Mouse (Mus musculus): Measurements from ENCODE around the gene Rassf9. TPM values are rescaled to one million over a fixed set of nuclear protein-coding genes. Genes with fewer than 3 reads are reported as not detected.

The Rassf9 gene
- 1.2 and 2.7 TPM in 2 replicates for polyA plus RNA-seq (2014; fragmentation: Nextera tagmentation; extraction: Ambion mirVana)

DNA sequence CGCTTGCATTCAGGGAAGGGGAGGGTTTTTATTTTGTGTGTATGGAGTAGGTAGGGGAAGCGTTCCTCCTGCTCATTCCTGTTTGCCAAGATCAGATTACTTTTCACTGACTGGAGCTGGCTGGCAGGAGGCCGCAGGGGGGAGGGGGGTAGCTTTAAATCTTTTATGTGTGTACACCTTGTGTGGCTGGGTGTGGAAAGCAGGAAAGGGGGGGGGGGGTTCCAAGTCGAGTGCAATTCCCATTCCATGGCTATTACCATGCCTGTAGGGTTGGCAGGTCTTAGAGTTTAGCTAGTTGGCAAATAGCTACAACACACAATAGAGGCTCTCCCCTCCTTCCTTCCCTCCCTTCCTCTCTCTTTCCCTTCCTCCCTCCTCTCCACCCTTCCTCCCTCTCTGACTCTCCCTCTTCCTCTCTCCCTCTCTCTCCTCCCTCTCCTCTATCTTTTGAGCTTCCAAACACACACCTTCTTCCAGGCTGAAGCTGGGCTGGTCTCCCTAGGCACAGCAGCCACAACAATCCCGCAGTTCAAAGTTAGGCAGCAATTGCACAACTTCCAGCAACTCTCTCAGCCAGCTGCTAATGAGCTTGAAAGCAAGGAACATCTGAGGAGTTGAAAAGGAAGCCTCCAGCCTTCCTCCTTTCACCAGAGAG is at the start of gene Rassf9:
Rassf9 (plus strand) TSS at position 416 of the 655 bp plus-strand sequence.
- no peaks in the 10 kb centered on the region for H3K9me3 ChIP-seq (ENCODE audit: control insufficient read depth, low read length)
- no peak within 1 kb of the TSS for H3K9ac ChIP-seq (replicated peaks; ENCODE audit: low read depth, low read length)
- H3K36me3 ChIP-seq (ENCODE audit: control insufficient read depth, insufficient read depth, low read length), result no peaks in the 10 kb centered on the region
- H3K27me3 ChIP-seq (ENCODE audit: control insufficient read depth, insufficient read depth, low read length), result no peaks in the 10 kb centered on the region
- ATAC-seq (ENCODE audit: low read depth), result no peak
- no peak within 1 kb of the TSS for H3K27ac ChIP-seq (ENCODE audit: low read depth, low read length)
- WGBS, result 28% methylated on average over 5 of the region's 5 CpGs
- H3K4me3 ChIP-seq (ENCODE audit: low read depth, low read length), result no peak within 1 kb of the TSS
- no peak within 1 kb of the TSS for H3K4me2 ChIP-seq (ENCODE audit: low read depth, low read length)
- no peaks in the 10 kb centered on the region for H3K4me1 ChIP-seq (ENCODE audit: control insufficient read depth, insufficient read depth, low read length)

DNA sequence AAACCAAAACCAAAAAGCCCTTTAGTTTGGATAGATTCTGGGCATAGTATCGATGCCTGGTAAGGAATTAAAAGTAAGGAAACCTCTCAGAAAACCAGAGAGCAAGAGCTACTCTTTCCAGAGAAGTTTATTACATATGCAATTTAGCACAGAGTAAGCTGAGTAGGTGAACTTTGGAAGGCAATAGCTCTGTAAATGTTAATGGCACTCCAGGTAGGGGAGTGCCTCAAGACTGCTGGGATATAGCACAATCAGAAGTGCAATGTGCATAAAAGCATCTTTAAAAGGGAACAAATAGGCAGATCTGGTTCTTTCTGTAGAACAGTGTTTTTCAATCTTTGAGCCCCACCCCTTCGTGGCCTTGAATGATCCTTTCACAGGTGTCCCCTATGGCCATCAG is 42.6 kb upstream of the Rassf9 start:
- H3K9me3 ChIP-seq (ENCODE audit: control insufficient read depth, low read length), result no peaks in the 10 kb centered on the region
- WGBS, result 81% methylated on average over 2 of the region's 2 CpGs
- H3K27me3 ChIP-seq (ENCODE audit: control insufficient read depth, insufficient read depth, low read length), result no peaks in the 10 kb centered on the region
- no peak overlapping the region for H3K27ac ChIP-seq (ENCODE audit: low read depth, low read length)
- H3K4me3 ChIP-seq (ENCODE audit: low read depth, low read length), result no peak overlapping the region
- ATAC-seq (ENCODE audit: low read depth), result no peak
- H3K36me3 ChIP-seq (ENCODE audit: control insufficient read depth, insufficient read depth, low read length), result no peaks in the 10 kb centered on the region
- H3K9ac ChIP-seq (replicated peaks; ENCODE audit: low read depth, low read length), result no peak overlapping the region
- no peak overlapping the region for H3K4me2 ChIP-seq (ENCODE audit: low read depth, low read length)
- no peaks in the 10 kb centered on the region for H3K4me1 ChIP-seq (ENCODE audit: control insufficient read depth, insufficient read depth, low read length)

DNA sequence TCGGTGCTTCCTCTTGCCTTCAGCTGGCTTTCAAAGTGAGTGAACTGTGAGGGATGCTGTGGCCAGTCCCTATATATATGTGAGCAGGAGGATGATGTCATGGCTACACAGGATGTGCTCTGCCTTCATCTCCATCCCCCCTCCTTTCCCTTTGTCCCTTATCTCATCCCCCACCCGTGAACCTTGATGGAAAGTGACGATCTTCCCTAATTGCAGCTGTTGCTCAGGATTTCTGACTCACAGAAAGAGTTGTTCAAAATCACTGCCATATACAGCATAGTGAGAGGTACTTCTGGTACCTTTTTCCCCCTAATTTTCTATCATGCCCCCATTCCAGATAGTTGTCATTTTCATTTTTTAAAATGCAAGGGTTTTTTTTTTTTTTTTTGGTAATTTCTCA is 21.6 kb upstream of the Rassf9 start, which contains the start of gene Nts:
Nts (minus strand) TSS at position 101 of the 400 bp plus-strand sequence.
- WGBS, result 26% methylated on average over 3 of the region's 3 CpGs
- Histone ChIP-seq H3K4me1 (ENCODE audit: control insufficient read depth, insufficient read depth, low read length) (no peaks in the 10 kb centered on the region), H3K27me3 (ENCODE audit: control insufficient read depth, insufficient read depth, low read length) (no peaks in the 10 kb centered on the region), H3K9me3 (ENCODE audit: control insufficient read depth, low read length) (no peaks in the 10 kb centered on the region), H3K4me2 (ENCODE audit: low read depth, low read length) (no peak within 1 kb of the TSS), H3K36me3 (ENCODE audit: control insufficient read depth, insufficient read depth, low read length) (no peaks in the 10 kb centered on the region), H3K9ac (replicated peaks; ENCODE audit: low read depth, low read length) (no peak within 1 kb of the TSS), H3K27ac (ENCODE audit: low read depth, low read length) (no peak within 1 kb of the TSS), H3K4me3 (ENCODE audit: low read depth, low read length) (no peak within 1 kb of the TSS)
- ATAC-seq (ENCODE audit: low read depth), result no peak

DNA sequence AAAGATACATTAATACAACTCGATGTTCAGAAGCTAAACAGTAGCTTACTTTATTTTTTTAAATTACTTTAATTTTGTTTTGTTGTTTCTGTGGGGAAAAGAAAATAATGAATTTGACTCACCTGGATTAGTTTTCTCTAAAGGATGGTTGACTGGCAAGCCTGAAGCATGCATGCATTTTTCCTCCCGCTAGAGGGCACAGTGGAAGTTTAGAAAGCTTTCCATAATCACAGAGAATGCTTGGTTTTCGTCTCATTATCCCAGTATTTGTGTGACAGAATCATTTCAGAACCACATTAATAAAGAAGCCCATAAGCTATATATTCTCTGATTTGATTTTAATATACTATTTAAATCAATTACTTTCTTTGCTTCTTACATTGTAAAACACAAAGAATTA is 20.2 kb upstream of the Rassf9 start:
- WGBS, result 16% methylated on average over 3 of the region's 3 CpGs
- peak; percentile 65; the same call in 1 of the 2 replicates for ATAC-seq (ENCODE audit: low read depth)
- H3K27ac ChIP-seq (ENCODE audit: low read depth, low read length), result no peak overlapping the region
- H3K4me1 ChIP-seq (ENCODE audit: control insufficient read depth, insufficient read depth, low read length), result no peaks in the 10 kb centered on the region
- H3K36me3 ChIP-seq (ENCODE audit: control insufficient read depth, insufficient read depth, low read length), result no peaks in the 10 kb centered on the region
- H3K4me3 ChIP-seq (ENCODE audit: low read depth, low read length), result no peak overlapping the region
- H3K9ac ChIP-seq (replicated peaks; ENCODE audit: low read depth, low read length), result no peak overlapping the region
- no peaks in the 10 kb centered on the region for H3K27me3 ChIP-seq (ENCODE audit: control insufficient read depth, insufficient read depth, low read length)
- H3K9me3 ChIP-seq (ENCODE audit: control insufficient read depth, low read length), result no peaks in the 10 kb centered on the region
- H3K4me2 ChIP-seq (ENCODE audit: low read depth, low read length), result no peak overlapping the region

DNA sequence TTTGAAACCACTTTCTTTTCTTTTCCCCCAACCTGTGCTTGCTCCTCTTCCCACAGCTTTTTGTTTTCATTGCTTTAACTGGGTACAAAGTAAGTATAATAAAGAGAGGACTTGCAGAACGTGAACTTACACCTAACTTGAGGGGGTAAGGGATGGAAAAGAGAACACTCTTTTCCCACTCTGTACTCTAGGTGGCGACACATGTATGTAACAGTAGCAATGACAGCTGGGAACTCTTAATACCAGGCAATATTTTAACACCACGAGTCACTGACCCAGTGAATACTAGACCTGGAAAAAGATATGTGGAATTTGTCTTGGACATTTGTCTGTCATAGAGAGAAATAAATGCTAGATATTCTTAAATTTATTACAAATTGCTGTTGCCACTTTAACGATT is 13.3 kb upstream of the Rassf9 start:
- Histone ChIP-seq H3K4me3 (ENCODE audit: low read depth, low read length) (no peak overlapping the region), H3K27ac (ENCODE audit: low read depth, low read length) (no peak overlapping the region), H3K9me3 (ENCODE audit: control insufficient read depth, low read length) (no peaks in the 10 kb centered on the region), H3K4me2 (ENCODE audit: low read depth, low read length) (no peak overlapping the region), H3K4me1 (ENCODE audit: control insufficient read depth, insufficient read depth, low read length) (no peaks in the 10 kb centered on the region), H3K9ac (replicated peaks; ENCODE audit: low read depth, low read length) (no peak overlapping the region), H3K27me3 (ENCODE audit: control insufficient read depth, insufficient read depth, low read length) (no peaks in the 10 kb centered on the region), H3K36me3 (ENCODE audit: control insufficient read depth, insufficient read depth, low read length) (no peaks in the 10 kb centered on the region)
- no peak for ATAC-seq (ENCODE audit: low read depth)
- 26% methylated on average over 4 of the region's 4 CpGs for WGBS

DNA sequence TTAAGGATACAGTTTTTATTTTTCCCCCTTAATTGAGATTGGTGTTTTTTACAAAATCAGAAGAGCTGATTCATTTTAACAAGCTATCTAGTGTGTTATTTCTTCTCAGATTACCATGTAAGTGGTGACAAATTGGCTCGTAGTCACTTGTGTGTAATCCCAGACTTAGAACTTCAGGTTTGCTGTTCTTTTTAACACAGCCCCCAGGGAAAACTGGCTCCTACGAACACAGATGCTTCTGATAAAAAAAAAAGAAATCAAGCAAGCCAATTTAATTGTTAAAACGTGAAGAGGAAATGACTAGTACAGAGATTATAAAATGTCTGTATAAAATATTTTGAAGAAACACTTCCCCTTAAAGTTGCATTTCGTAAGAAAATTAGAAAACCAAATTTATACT is 4.6 kb upstream of the Rassf9 start:
- H3K9me3 ChIP-seq (ENCODE audit: control insufficient read depth, low read length), result no peaks in the 10 kb centered on the region
- H3K4me1 ChIP-seq (ENCODE audit: control insufficient read depth, insufficient read depth, low read length), result no peaks in the 10 kb centered on the region
- H3K27me3 ChIP-seq (ENCODE audit: control insufficient read depth, insufficient read depth, low read length), result no peaks in the 10 kb centered on the region
- WGBS, result 72% methylated on average over 4 of the region's 4 CpGs
- H3K9ac ChIP-seq (replicated peaks; ENCODE audit: low read depth, low read length), result no peak overlapping the region
- no peak overlapping the region for H3K4me3 ChIP-seq (ENCODE audit: low read depth, low read length)
- H3K36me3 ChIP-seq (ENCODE audit: control insufficient read depth, insufficient read depth, low read length), result no peaks in the 10 kb centered on the region
- no peak for ATAC-seq (ENCODE audit: low read depth)
- no peak overlapping the region for H3K27ac ChIP-seq (ENCODE audit: low read depth, low read length)
- H3K4me2 ChIP-seq (ENCODE audit: low read depth, low read length), result no peak overlapping the region

DNA sequence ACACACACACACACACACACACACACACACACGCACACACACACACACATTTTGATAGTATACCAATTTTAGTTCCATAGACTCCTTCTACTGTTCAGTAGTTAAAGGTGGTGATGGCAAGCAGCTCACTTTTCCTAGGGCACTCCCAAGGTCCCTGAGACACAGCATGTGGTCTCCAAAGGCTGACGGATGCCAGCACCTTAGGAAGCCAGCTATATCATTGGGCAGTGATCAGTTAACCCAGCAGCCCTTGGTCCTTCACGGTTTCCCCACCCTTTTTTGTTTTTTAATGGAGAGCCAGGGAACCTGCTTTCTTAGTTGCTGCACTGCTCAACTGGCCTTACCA is 588 bp upstream of the Rassf9 start:
- H3K4me2 ChIP-seq (ENCODE audit: low read depth, low read length), result no peak overlapping the region
- no peaks in the 10 kb centered on the region for H3K27me3 ChIP-seq (ENCODE audit: control insufficient read depth, insufficient read depth, low read length)
- H3K9ac ChIP-seq (replicated peaks; ENCODE audit: low read depth, low read length), result no peak overlapping the region
- no peaks in the 10 kb centered on the region for H3K4me1 ChIP-seq (ENCODE audit: control insufficient read depth, insufficient read depth, low read length)
- WGBS, result 43% methylated on average over 3 of the region's 3 CpGs
- no peaks in the 10 kb centered on the region for H3K9me3 ChIP-seq (ENCODE audit: control insufficient read depth, low read length)
- no peak for ATAC-seq (ENCODE audit: low read depth)
- H3K4me3 ChIP-seq (ENCODE audit: low read depth, low read length), result no peak overlapping the region
- no peak overlapping the region for H3K27ac ChIP-seq (ENCODE audit: low read depth, low read length)
- no peaks in the 10 kb centered on the region for H3K36me3 ChIP-seq (ENCODE audit: control insufficient read depth, insufficient read depth, low read length)

DNA sequence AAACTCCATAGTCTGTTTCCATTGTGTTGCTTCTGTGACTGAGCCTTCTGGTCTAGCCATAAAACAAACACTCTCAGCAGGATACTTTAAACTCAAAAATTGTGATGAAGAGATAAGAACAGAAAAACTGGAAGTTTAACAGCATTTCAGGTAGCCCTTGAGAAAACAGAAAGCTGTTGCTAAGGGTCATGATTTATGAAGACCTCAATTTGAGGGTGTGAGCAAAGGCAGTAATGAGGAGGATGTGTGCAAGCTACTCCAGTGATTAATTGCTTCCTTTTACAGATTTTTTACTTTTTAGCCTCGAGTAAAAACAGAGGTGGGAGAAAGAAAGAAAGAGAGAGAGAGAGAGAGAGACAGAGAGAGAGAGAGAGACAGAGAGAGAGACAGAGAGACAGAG is 2.1 kb downstream of the Rassf9 start:
- Histone ChIP-seq H3K27me3 (ENCODE audit: control insufficient read depth, insufficient read depth, low read length) (no peaks in the 10 kb centered on the region), H3K9me3 (ENCODE audit: control insufficient read depth, low read length) (no peaks in the 10 kb centered on the region), H3K27ac (ENCODE audit: low read depth, low read length) (no peak overlapping the region), H3K9ac (replicated peaks; ENCODE audit: low read depth, low read length) (no peak overlapping the region), H3K4me1 (ENCODE audit: control insufficient read depth, insufficient read depth, low read length) (no peaks in the 10 kb centered on the region), H3K4me2 (ENCODE audit: low read depth, low read length) (no peak overlapping the region), H3K4me3 (ENCODE audit: low read depth, low read length) (no peak overlapping the region), H3K36me3 (ENCODE audit: control insufficient read depth, insufficient read depth, low read length) (no peaks in the 10 kb centered on the region)
- ATAC-seq (ENCODE audit: low read depth), result no peak
- 34% methylated on average over 1 of the region's 1 CpGs for WGBS

DNA sequence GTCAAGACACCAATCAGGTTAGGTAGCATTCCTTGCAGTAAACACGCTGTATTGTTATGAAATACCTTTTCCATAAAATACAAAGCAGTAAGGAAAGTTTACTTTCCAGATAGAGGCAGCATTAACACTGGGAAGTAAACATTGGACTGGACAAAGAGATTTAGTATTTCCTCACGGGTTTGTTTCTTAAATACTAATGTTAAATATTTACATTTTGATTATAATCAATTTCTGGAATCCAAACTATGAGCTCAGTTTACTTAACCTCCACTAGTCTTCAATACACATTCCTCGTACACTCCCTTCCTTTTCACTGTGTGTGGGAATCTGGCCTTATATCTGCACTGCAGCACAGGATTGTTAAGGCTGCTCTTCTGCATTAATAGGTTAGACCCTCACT is 15.9 kb downstream of the Rassf9 start:
- no peak overlapping the region for H3K4me2 ChIP-seq (ENCODE audit: low read depth, low read length)
- H3K27me3 ChIP-seq (ENCODE audit: control insufficient read depth, insufficient read depth, low read length), result no peaks in the 10 kb centered on the region
- no peaks in the 10 kb centered on the region for H3K9me3 ChIP-seq (ENCODE audit: control insufficient read depth, low read length)
- H3K9ac ChIP-seq (replicated peaks; ENCODE audit: low read depth, low read length), result no peak overlapping the region
- H3K36me3 ChIP-seq (ENCODE audit: control insufficient read depth, insufficient read depth, low read length), result no peaks in the 10 kb centered on the region
- no peak overlapping the region for H3K27ac ChIP-seq (ENCODE audit: low read depth, low read length)
- ATAC-seq (ENCODE audit: low read depth), result no peak
- WGBS, result 81% methylated on average over 3 of the region's 3 CpGs
- no peak overlapping the region for H3K4me3 ChIP-seq (ENCODE audit: low read depth, low read length)
- no peaks in the 10 kb centered on the region for H3K4me1 ChIP-seq (ENCODE audit: control insufficient read depth, insufficient read depth, low read length)
